Mouse (Mus musculus): ENCODE data around the gene D430041D05Rik.

- TF ChIP-seq CTCF (IDR thresholded peaks at IDR 0.05; ENCODE audit: extremely low read depth, insufficient read depth, low read length) (no peak), POLR2A (IDR thresholded peaks at IDR 0.05; ENCODE audit: extremely low read depth, insufficient read depth, low read length) (no peak)
These were observed 232.6 kb downstream of the D430041D05Rik start for GRCm38 (mm10) chr2:104178251-104178650.
